Mouse (Mus musculus) brain, embryonic 14.5 days (tissue): ENCODE data around the gene Col4a4.

Experiments
- CTCF ChIP-seq: fragments of 200-500 bp; IDR thresholded peaks from 2 replicates; pipeline ENCODE4 v1.5.1; 2012; ENCODE audit warnings: inconsistent platforms, mild to moderate bottlenecking, moderate library complexity, borderline replicate concordance; ENCODE audit not compliant: insufficient read depth, insufficient read length; ENCODE audit errors: extremely low read depth
- POLR2A ChIP-seq: fragments of 200-500 bp; IDR thresholded peaks from 2 replicates; pipeline ENCODE4 v1.6.1; 2012; ENCODE audit warnings: mild to moderate bottlenecking, inconsistent platforms, borderline replicate concordance; ENCODE audit not compliant: poor library complexity, insufficient read depth, insufficient read length, severe bottlenecking; ENCODE audit errors: extremely low read depth

DNA sequence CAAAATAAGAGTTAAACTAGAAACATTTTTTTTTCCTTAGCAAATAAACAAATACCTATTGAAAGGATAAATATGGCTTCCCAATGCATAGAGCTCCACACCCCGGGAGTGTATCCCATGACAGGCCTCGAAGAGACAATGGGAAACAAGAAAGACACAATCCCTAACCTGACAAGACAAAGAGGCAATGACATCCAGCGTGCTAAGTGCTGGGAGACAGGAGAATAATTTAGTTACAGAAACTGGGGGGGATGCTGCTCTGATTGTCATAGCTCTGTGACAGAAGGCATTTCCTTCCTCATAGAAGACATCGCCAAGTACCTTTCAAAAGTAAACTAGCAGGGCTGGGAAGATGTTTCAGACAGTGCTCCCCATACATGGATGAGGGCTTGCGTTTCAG lies 111.4 kb downstream of the Col4a4 start:
- TF ChIP-seq CTCF (no peak), POLR2A (no peak)
